Mouse (Mus musculus): ENCODE results near the gene Hephl1.

- TF ChIP-seq POLR2A (IDR thresholded peaks at IDR 0.05; ENCODE audit: low read depth, low read length) (no peak), CTCF (IDR thresholded peaks at IDR 0.05; ENCODE audit: borderline replicate concordance, insufficient read depth, low read length) (no peak)
These were observed 6.8 kb downstream of the Hephl1 start for GRCm38 (mm10) chr9:15105136-15105535.
